Mouse (Mus musculus) frontal cortex, postnatal 10 days (tissue): ENCODE results near the gene Nuak1.

Source experiments
- DNase-seq, 2 experiments: peaks; one replicate each; pipeline ENCODE4 v3.0.0; 2022; ENCODE audit warnings: low spot score in 2 of 2, mixed read lengths in 1 of 2

The Nuak1 gene

DNA sequence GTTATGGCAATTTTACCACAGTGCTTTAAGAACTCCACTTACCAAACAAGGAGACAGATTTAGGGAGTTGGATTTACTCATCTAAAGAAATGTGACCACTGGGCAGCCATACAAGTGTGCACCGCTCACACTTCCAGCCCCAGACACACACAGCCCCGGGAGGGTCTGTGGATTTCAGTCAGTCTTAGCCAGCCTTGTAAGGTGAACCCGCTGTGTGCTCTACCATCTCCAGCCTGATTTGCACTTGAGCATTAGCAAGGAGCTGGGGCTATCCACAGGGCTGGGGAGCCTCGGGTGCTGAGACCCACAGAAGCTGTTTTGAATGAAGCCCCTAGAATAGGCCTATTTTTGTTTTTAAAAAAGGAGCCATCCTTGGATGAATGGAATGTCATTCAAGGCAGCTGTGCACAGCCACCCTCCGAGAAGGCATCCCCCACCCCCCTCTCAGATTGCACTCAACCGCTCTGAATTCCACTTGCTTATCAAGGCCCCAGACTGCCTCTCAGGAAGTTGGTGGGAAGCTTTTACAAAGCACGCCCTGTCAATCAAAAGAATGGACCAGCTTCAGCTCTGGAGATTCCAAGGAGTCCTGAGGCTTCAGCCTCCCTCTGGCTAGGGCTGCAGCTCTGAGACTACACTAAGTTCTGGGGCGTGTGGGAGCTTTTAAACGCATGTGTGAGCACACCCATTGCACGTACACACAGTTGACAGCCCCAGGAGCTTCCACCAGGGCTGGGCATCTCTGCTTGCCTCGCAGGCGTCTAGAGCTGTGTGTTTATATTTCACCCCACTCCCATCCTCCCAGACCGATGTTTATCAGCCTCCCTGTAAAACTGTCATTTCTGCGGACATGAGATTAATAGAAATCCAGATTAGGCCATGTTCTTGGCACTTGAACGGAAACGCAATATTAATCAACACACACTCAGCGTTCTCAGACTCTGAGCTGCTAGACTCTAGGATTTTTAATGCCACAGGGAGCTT lies 57.2 kb downstream of the Nuak1 start:
- DNase-seq, result no peak

DNA sequence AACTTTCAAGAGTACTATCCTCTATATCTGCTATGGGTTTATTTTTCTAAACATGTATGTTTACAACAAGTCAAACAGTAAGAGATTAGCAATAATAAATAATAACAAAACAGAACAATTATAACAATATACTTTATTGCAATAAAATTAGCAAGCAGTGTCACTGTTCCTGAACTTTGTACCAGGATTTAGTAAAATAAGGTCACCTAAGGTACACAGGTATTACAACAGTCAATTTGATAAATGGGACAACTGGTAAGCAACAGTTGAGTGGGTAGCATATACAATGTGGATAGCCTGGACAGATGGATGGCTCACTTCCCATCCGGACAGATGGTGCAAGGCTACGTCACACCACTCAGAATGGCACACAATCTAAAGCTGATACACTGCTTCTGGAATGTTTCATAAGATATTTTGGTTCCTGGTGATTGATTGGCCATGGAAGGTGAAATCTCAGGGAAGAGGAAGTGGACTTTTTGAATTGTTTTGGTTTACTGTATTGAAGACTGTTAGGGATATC lies 59.1 kb downstream of the Nuak1 start:
- no peak for DNase-seq

DNA sequence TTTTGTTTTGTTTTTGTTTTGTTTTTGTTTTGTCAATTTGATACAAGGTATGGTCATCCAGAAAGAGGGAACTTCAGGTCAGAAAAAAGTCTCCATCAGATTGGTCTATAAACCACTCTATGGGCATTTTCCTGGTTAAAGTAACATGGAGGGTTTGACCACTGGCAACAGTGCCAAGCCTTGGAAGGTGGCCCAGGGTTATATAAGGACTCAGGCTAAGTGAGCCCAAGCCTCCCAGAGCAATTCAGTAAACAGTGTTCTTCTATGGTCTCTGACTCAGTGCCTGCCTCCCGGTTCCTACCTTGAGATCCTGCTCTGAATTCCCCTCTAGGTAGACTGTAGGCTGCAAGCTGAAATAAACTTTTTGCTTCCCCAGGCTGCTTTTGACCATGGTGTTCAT lies 61.0 kb downstream of the Nuak1 start:
- no peak for DNase-seq

DNA sequence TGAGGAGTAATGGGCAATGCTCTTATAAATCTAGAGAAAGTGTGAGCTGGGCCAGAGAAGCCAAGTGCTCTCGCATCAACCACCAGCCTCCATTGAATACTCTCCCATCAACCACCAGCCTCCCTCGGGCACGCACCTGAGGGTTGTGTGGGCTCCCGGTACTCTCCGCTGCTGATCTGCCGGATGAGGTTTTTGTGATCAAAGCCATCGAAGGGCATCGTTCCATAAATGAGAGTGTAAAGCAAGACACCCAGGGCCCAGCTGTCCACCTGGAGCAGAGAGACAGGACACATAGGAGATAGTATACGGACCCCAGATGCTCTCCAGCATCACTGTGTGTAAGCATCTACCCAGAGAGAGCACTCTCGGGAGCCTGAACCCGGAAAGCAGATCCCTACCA lies 62.4 kb downstream of the Nuak1 start:
- DNase-seq, result no peak

DNA sequence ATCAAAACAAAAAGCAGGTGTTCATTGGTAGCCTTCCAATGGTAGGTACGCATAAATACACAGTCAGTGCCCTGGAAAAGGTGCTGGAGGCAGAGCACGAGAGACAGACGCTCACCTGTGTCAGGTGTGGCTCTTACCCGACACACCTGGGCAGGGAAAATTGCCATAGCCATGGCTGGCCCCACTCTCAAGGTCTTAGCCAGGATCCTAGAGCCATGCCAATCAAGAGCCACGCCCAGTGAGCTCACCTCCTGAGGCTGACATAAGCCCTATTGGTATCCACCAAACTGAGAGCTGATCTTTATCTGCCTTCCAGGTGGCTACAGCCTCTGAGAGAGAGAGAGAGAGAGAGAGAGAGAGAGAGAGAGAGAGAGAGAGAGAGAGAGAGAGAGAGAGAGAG lies 64.1 kb downstream of the Nuak1 start:
- no peak for DNase-seq

DNA sequence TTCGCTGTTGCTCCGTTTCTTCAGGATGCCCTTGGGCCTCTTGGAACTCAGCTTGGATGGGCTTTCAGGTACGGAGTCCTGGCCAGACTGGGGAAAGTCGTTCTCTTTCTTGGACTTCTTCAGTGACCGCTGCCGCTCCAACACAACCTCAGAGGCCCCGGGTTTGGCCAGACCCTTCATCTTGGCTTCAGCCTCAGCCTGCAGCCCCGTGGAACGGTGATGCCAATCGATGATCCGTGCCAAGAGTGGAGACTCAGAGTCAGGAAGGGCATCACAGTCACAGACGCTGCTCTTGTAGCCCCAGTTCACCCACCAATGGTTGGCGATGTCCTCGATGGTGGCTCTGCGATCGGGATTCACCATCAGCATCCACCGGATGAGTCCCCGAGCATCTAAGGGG lies 65.4 kb downstream of the Nuak1 start:
- DNase-seq, result no peak

- no peak for DNase-seq
Observed at GRCm38 (mm10) chr10:84373476-84373875, 66.9 kb downstream of the Nuak1 start.

DNA sequence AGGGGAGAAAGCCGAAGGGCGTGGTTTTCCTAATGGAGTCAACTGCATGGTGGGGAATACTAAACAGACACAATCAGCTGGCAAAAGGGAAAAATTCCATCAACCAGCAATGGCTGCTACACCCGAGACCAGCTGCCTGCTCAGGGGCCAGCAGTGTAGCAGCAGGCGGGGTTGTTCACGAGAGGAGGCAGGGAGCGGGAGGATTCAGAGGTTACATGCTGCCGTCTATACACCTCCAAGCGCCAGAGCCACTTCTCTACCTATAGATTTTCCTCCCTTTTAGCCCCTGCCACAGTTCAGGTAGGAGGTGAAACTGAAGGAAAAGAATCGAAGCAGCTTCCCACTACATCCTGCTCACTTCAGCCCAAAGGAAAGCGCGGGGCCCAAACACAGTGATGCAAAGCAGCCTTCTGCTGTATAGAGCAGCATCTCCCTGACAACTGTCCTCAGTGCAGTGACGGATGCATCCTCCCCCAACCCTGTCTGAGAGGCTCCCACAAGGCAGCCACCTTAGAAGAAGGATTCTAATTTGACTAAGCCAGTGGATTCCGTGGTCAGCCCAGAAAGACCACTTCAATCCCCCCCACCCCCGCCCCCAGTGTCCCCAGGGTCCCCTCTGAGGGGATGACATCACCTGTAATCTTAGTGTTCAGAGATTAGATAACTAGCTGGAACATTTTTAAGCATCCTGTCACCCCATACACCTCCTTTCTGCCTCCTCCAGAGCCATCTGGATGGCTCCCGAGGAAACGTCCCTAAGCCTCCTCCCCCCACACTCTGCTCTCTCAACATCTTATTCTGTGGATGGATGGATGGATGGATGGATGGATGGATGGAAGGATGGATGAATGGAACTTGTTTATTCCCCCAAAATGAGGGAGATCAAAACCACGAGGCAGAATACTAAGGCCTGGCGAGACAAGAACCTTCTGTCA lies 68.0 kb downstream of the Nuak1 start:
- DNase-seq, result peak in 1 of 2 experiments; percentile 57

DNA sequence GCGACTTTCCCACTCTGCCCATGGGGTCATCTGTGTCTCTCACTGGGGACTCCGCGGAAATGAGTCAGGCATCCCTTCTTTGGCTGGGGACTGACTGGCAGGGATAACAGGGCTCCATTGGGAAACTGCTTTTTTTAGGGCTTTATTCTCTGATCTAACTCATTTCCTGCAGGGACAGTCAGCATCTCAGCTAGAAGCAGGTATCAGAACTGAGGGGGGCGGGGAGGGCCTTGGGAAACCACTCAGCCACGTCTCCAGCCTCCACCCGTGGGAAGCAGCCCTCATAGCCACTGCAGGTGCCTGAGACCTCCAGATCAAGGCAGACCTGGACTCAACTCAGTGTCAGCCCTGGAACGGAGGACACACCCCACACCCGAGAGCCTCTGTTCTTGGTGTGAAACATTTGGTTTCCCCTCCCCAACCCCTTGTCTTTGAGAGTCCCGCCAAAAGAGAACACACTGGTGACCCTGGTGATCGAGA lies 68.7 kb downstream of the Nuak1 start:
- DNase-seq, result no peak

- no peak for DNase-seq
Observed at GRCm38 (mm10) chr10:84371230-84371629, 69.2 kb downstream of the Nuak1 start.

DNA sequence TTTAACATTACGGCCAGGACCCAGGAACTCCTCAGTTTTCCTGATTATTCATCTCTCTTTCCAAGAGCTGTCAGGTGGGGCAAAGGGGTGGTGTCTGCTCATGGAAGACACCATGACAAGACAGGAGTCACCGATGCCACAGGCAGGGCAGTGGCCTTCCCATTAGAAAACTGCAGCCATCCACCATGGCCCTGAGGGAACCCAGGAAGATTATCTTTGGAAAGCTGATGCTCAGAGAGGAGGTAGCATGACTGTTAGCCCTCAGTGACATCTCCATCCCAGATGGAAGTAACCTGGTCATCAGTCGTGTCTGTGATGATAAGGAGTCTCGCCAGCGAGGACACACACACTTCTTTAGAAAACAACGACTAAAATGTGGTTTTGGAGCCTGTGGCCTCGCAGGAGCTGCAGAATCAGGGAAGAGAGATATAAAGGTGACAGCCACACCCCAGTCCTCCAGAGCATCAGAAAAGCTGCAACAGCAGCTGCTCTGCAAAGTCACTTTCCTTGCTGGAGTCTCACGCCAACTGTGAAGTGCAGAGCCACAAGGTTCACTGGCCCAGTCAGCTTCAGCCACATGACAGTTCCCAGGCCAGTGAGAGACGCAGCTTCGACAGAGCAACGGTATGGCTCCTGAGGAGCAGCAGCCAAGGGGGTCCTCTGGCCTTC lies 70.6 kb downstream of the Nuak1 start:
- DNase-seq, result no peak

DNA sequence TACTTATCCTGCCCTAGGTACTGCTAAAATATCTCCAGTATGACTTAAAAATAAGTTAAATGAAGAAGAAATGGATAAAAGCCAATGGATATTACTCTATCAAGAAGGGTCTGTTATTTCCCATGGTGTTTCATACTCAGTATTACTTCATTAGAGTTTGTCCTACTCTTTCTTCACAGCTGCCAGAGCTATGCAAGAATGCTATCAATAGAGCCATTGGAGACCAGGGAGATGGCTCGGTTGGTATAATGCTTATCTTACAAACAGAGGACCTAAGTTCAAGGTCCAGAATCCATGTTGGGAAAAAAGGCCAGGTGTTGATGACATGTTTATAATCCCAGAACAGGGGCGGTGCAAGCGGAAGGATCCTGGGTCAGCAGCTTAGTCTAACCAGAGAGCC lies 72.2 kb downstream of the Nuak1 start:
- DNase-seq, result no peak

- DNase-seq, result no peak
Observed at GRCm38 (mm10) chr10:84365166-84365865, 75.1 kb downstream of the Nuak1 start.

- no peak for DNase-seq
Observed at GRCm38 (mm10) chr10:84363833-84364232, 76.6 kb downstream of the Nuak1 start.

DNA sequence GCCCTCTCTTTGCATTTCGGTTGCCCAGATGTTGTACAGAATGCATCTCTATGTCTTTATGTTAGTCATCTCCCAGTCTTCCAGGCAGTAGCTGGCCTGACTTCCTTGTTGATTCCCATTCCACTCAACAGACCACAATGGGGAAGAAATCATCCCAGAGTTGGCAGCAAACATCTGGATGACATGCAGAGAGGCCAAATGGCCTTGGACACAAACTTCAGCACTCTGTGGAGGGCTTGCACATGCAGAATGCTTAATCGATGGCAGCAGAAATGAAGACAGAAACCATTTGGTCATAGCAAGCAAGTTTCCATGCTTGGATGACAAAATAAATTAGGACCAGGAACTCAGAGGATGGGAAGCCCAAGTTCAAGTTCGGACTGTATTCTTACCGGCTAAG lies 79.4 kb downstream of the Nuak1 start:
- no peak for DNase-seq

DNA sequence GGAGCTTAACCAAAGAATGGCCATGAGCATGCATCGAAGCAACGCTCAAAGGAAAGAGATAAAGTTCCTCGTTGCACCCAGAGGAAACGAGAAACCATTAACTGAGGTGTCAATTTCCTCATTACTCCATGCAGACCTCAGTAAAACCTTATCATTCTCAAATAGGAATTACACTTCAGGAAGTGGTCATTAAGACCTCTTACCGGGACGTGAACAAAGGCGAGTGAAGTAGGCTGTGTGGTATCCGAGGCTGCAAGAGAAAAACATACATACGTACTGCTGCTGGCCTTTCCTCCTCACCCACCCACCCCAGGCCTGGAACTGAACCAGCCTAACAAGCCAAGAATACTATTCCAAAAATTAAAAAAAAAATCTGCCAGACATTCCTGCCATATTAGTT lies 80.0 kb downstream of the Nuak1 start:
- no peak for DNase-seq

GRCm38 (mm10) chr10:84358738-84359120 lies 81.7 kb downstream of the Nuak1 start:
- DNase-seq, result no peak

DNA sequence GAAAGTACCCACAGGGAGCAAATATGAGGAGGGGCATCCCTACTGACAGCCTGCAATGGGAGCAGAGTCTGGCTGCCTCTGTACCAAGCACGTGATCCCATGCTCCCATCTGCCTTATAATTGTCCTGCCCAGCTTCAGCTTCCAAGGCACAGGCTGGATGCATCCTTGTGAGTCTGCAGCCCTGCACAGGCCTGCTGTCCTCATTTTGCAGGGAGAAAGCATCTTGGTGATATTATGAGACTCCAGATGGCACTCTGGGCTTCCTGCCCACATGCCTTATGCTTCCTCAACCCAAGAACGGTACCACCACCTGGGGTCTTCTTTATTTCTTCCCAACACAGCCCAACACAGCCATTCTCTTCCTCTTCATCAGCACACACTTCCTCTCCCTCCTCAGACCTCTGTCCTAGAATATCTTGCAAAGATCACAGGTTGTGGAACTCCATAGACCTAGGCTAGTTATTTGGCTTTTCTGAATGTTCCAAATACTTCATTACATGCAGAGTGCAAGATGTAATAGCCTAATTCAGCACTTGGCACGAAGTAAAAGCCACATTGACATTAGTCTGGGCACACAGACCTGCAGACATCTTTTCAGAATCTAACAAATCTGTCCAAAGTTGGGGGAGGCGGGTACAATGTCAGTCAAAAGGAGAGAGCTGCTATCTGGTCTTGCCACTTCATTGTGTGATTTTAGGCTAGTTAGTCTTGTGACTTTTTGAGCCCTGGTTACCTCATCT lies 82.2 kb downstream of the Nuak1 start:
- DNase-seq, result peak; percentile 74 to 78

DNA sequence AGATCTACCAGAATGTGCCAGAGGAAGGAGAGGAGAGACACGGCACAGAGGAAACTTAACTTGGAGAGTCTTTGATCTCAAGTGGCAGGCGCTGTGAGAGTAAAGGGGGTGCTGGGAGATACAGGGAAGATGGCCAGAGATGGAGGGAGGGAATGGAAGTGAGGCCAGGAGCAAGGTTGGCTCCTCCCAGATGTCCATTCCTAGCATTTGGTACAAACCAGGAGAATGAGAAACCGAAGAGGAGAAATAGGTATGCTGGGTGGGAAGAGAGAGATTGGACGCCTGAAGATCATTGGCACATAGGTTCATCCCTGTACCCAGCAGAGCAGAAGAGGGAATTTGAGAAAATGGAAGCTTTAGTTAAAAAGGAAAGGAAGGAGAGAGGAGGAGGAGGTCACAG lies 82.8 kb downstream of the Nuak1 start:
- no peak for DNase-seq

- DNase-seq, result no peak
Observed at GRCm38 (mm10) chr10:84354323-84354722, 86.1 kb downstream of the Nuak1 start.
